Comparison of ENCODE assay signal across 23 mouse cellular contexts in genomic region chr4:116398051-116398450, GRCm38 (mm10).
DNase-seq lines count a peak whose midpoint lies in the region; ATAC-seq and TF ChIP-seq lines count a peak whose summit lies in the region.
"Had no signal": no experiment of that assay in that cellular context is flagged by ENCODE, and none has a peak within 500 bp of the region (broad histone marks: within the 10 kb centered on the region; RNA-seq: fewer than 3 reads in every experiment).

No protein-coding gene starts in this region.

- no peak overlapping the region for H3K9ac ChIP-seq in ES-E14 (ENCODE audit: insufficient read depth, low read depth, low read length, poor library complexity, severe bottlenecking)
- H3K9ac ChIP-seq: embryonic facial prominence, embryonic 13.5 days; embryonic facial prominence, embryonic 15.5 days; forebrain, embryonic 13.5 days; forebrain, embryonic 15.5 days; forebrain, postnatal 0 days had no signal

- 0 out of 2 replicates have a peak overlapping the region, but pooled peaks have one; percentile 4 for H3K27ac ChIP-seq in ES-E14 (ENCODE audit: insufficient read depth, low read depth, low read length, poor library complexity, severe bottlenecking)
- H3K27ac ChIP-seq: embryonic facial prominence, embryonic 13.5 days; embryonic facial prominence, embryonic 15.5 days; forebrain, embryonic 13.5 days; forebrain, embryonic 15.5 days had no signal

- no peak for ATAC-seq in erythroid progenitor cell, adult 5-6 weeks (replicated peaks; ENCODE audit: low FRiP score, poor library complexity, severe bottlenecking)
- ATAC-seq: activated CD4-positive, CD25-positive, alpha-beta regulatory T cell, adult 4 months; forebrain, embryonic 13.5 days; forebrain, embryonic 15.5 days; forebrain, postnatal 0 days; Patski had no signal

- H3K36me3 ChIP-seq in ES-E14 (ENCODE audit: control insufficient read depth, insufficient read depth, low read length, poor library complexity, severe bottlenecking), result no peaks in the 10 kb centered on the region
- H3K36me3 ChIP-seq: embryonic facial prominence, embryonic 13.5 days; embryonic facial prominence, embryonic 15.5 days; forebrain, embryonic 15.5 days had no signal

- no peak overlapping the region for H3K4me3 ChIP-seq in ES-E14 (ENCODE audit: insufficient read depth in 1 of 2, low read depth in 1 of 2, low read length in 2 of 2, poor library complexity in 1 of 2, severe bottlenecking in 1 of 2)
- H3K4me3 ChIP-seq: embryonic facial prominence, embryonic 13.5 days; embryonic facial prominence, embryonic 15.5 days; erythroblast, embryonic 14.5 days; forebrain, embryonic 13.5 days; forebrain, embryonic 15.5 days had no signal

- peaks cover 0 to 4% of the 10 kb centered on the region in 2 experiments for H3K4me1 ChIP-seq in ES-E14 (ENCODE audit: control insufficient read depth in 2 of 2, insufficient read depth in 2 of 2, low read length in 2 of 2, poor library complexity in 1 of 2)
- H3K4me1 ChIP-seq: embryonic facial prominence, embryonic 13.5 days; embryonic facial prominence, embryonic 15.5 days had no signal

- DNase-seq in 416B (ENCODE audit: low read depth), result peak; percentile 26
- DNase-seq in ES-E14 (ENCODE audit: low read depth, low spot score), result peak; percentile 33
- DNase-seq in R1 (ENCODE audit: low read depth, low spot score), result peak; percentile 86
- DNase-seq in embryo, embryonic 10 days (ENCODE audit: low spot score), result no peak
- DNase-seq in layer of hippocampus, adult 18-20 months (ENCODE audit: low spot score in 2 of 2), result no peak
- DNase-seq: adrenal gland, adult 8-10 months; adrenal gland, postnatal 14 days; adrenal gland, postnatal 36 days; cerebellum, adult 11-12 months; cerebellum, adult 2 months; cerebellum, adult 9-10 months; cerebellum, postnatal 10 days; cerebellum, postnatal 25 days; embryo, embryonic 11 days; forebrain, postnatal 0 days had no signal

- H3K9me3 ChIP-seq in ES-E14 (ENCODE audit: control insufficient read depth, insufficient read depth, low read depth, low read length), result no peaks in the 10 kb centered on the region
- H3K9me3 ChIP-seq: embryonic facial prominence, embryonic 13.5 days; embryonic facial prominence, embryonic 15.5 days; forebrain, embryonic 13.5 days; forebrain, embryonic 15.5 days had no signal

- in situ Hi-C loops in ES-E14 (cut with MboI; ENCODE audit: low sequenced_read_pairs in 2 of 2, unreplicated experiment in 2 of 2), result no loop called here

TF ChIP-seq in ES-E14, 5 proteins besides CTCF, POLR2A, EP300 and RAD21:
- TF ChIP-seq CHD2 (IDR thresholded peaks at IDR 0.05; ENCODE audit: low read depth, low read length), result no peak

Comparison
In these comparisons a context has a peak if more than half of its experiments do, and no peak if none do; other contexts are left out.
1. DNase-seq: peak in 416B (single experiment), ES-E14 (single experiment) and R1 (single experiment); none in embryo, embryonic 10 days (single experiment) and layer of hippocampus, adult 18-20 months (0 of 2).